26 mouse cellular contexts compared by ENCODE assay signal in the genomic region with DNA sequence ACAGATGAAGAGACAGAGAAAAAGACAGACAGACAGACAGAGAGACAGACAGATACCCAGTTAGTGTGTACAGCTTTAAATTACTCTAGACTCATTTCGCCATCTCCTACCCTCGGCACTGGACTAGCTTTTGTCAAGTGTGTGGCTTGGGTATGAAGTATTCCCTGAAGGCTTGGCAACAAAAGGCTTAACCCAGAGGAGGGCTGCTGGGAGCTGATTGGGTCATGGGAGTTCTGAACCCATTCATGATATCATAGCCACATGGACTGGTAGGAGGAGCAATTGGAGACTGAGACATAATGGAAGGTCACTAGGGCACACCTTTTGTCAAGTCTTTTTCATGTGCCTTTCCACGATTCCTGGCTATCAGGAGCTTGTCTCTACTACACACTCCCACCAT.
DNase-seq lines count a peak whose midpoint lies in the region; ATAC-seq and TF ChIP-seq lines count a peak whose summit lies in the region.
"Had no signal": no experiment of that assay in that cellular context is flagged by ENCODE, and none has a peak within 500 bp of the region (broad histone marks: within the 10 kb centered on the region; RNA-seq: fewer than 3 reads in every experiment).

No protein-coding gene starts in this region.

- H3K4me3 ChIP-seq in forebrain, embryonic 11.5 days (ENCODE audit: low read depth, low read length) = no peak overlapping the region
- H3K4me3 ChIP-seq in forebrain, embryonic 12.5 days (replicated peaks) = no peak overlapping the region
- no peak overlapping the region for H3K4me3 ChIP-seq in hindbrain, embryonic 11.5 days (ENCODE audit: low read depth, low read length)
- no peak overlapping the region for H3K4me3 ChIP-seq in hindbrain, embryonic 13.5 days
- H3K4me3 ChIP-seq in testis, adult 2 months (ENCODE audit: control insufficient read depth, low read depth, low read length) = peak overlapping the region; percentile 81; the same call in 1 of the 2 replicates
- H3K4me3 ChIP-seq: embryonic facial prominence, embryonic 10.5 days; embryonic facial prominence, embryonic 12.5 days; forebrain, embryonic 13.5 days; forebrain, embryonic 15.5 days had no signal

- H3K4me2 ChIP-seq in forebrain, embryonic 11.5 days (ENCODE audit: low read depth, low read length, severe bottlenecking) = no peak overlapping the region
- no peak overlapping the region for H3K4me2 ChIP-seq in forebrain, embryonic 12.5 days
- H3K4me2 ChIP-seq in hindbrain, embryonic 11.5 days (replicated peaks; ENCODE audit: low read depth, low read length) = no peak overlapping the region
- H3K4me2 ChIP-seq in hindbrain, embryonic 13.5 days = no peak overlapping the region
- H3K4me2 ChIP-seq: embryonic facial prominence, embryonic 12.5 days; forebrain, embryonic 13.5 days; forebrain, embryonic 15.5 days had no signal

- no peak overlapping the region for H3K9ac ChIP-seq in forebrain, embryonic 11.5 days (ENCODE audit: low read length)
- H3K9ac ChIP-seq in forebrain, embryonic 12.5 days = no peak overlapping the region
- no peak overlapping the region for H3K9ac ChIP-seq in hindbrain, embryonic 11.5 days (ENCODE audit: low read depth, low read length)
- no peak overlapping the region for H3K9ac ChIP-seq in hindbrain, embryonic 13.5 days
- H3K9ac ChIP-seq: embryonic facial prominence, embryonic 12.5 days; forebrain, embryonic 13.5 days; forebrain, embryonic 15.5 days; forebrain, postnatal 0 days had no signal

- H3K9me3 ChIP-seq in forebrain, embryonic 11.5 days (ENCODE audit: control insufficient read depth, low read length) = no peaks in the 10 kb centered on the region
- no peaks in the 10 kb centered on the region for H3K9me3 ChIP-seq in forebrain, embryonic 12.5 days
- H3K9me3 ChIP-seq in hindbrain, embryonic 11.5 days (ENCODE audit: control insufficient read depth, low read length) = no peaks in the 10 kb centered on the region
- H3K9me3 ChIP-seq in hindbrain, embryonic 13.5 days = no peaks in the 10 kb centered on the region
- H3K9me3 ChIP-seq: embryonic facial prominence, embryonic 10.5 days; embryonic facial prominence, embryonic 12.5 days; forebrain, embryonic 13.5 days; forebrain, embryonic 15.5 days had no signal

- H3K27ac ChIP-seq in forebrain, embryonic 11.5 days (ENCODE audit: low read depth, low read length) = no peak overlapping the region
- no peak overlapping the region for H3K27ac ChIP-seq in forebrain, embryonic 12.5 days
- H3K27ac ChIP-seq in hindbrain, embryonic 11.5 days (ENCODE audit: low read depth, low read length) = no peak overlapping the region
- no peak overlapping the region for H3K27ac ChIP-seq in hindbrain, embryonic 13.5 days
- H3K27ac ChIP-seq in testis, adult 2 months (ENCODE audit: control insufficient read depth, insufficient read depth, low read depth, low read length) = no peak overlapping the region
- H3K27ac ChIP-seq: embryonic facial prominence, embryonic 10.5 days; embryonic facial prominence, embryonic 12.5 days; forebrain, embryonic 13.5 days; forebrain, embryonic 15.5 days had no signal

- H3K36me3 ChIP-seq in forebrain, embryonic 11.5 days (ENCODE audit: control insufficient read depth, insufficient read depth, low read length) = no peaks in the 10 kb centered on the region
- no peaks in the 10 kb centered on the region for H3K36me3 ChIP-seq in forebrain, embryonic 12.5 days (replicated peaks)
- H3K36me3 ChIP-seq in hindbrain, embryonic 11.5 days (ENCODE audit: control insufficient read depth, insufficient read depth, low read length) = no peaks in the 10 kb centered on the region
- H3K36me3 ChIP-seq in hindbrain, embryonic 13.5 days = no peaks in the 10 kb centered on the region
- H3K36me3 ChIP-seq in testis, adult 2 months (ENCODE audit: control insufficient read depth, insufficient read depth, low read length) = no peaks in the 10 kb centered on the region
- H3K36me3 ChIP-seq: embryonic facial prominence, embryonic 10.5 days; embryonic facial prominence, embryonic 12.5 days; forebrain, embryonic 15.5 days; G1E had no signal

- TF ChIP-seq CTCF in testis, adult 2 months (IDR thresholded peaks at IDR 0.05; ENCODE audit: control insufficient read depth, insufficient read depth, insufficient replicate concordance, low read depth, low read length) = no peak

- TF ChIP-seq POLR2A in testis, adult 2 months (IDR thresholded peaks at IDR 0.05; ENCODE audit: control insufficient read depth, low read depth, low read length) = peak; percentile 25; the same call in 1 of the 2 replicates

- ATAC-seq in forebrain, embryonic 11.5 days (replicated peaks; ENCODE audit: low FRiP score) = 0 out of 2 replicates have a peak, but pooled peaks have one; percentile 27
- ATAC-seq in forebrain, embryonic 12.5 days (ENCODE audit: low FRiP score) = no peak
- ATAC-seq in hindbrain, embryonic 11.5 days (ENCODE audit: low FRiP score) = peak; percentile 56; the same call in 1 of the 2 replicates
- ATAC-seq in hindbrain, embryonic 13.5 days (ENCODE audit: low FRiP score) = no peak
- ATAC-seq: activated CD4-positive, CD25-positive, alpha-beta regulatory T cell, adult 4 months; CD4-positive, CD25-positive, alpha-beta regulatory T cell, adult 4 months; forebrain, embryonic 13.5 days; forebrain, embryonic 15.5 days; forebrain, postnatal 0 days; Patski had no signal

- H3K27me3 ChIP-seq in forebrain, embryonic 11.5 days (ENCODE audit: control insufficient read depth, insufficient read depth, low read length) = no peaks in the 10 kb centered on the region
- H3K27me3 ChIP-seq in forebrain, embryonic 12.5 days = 0 out of 2 replicates have a peak, but pooled peaks cover 1% of the 10 kb centered on the region
- no peaks in the 10 kb centered on the region for H3K27me3 ChIP-seq in hindbrain, embryonic 11.5 days (ENCODE audit: control insufficient read depth, insufficient read depth, low read length)
- peaks cover 11% of the 10 kb centered on the region; the same call in 1 of the 2 replicates for H3K27me3 ChIP-seq in hindbrain, embryonic 13.5 days
- H3K27me3 ChIP-seq in testis, adult 2 months (ENCODE audit: control insufficient read depth, insufficient read depth, low read length) = no peaks in the 10 kb centered on the region
- H3K27me3 ChIP-seq: CH12.LX; embryonic facial prominence, embryonic 12.5 days; forebrain, embryonic 13.5 days; forebrain, embryonic 15.5 days; Patski had no signal

- H3K4me1 ChIP-seq in forebrain, embryonic 11.5 days (replicated peaks; ENCODE audit: control insufficient read depth, insufficient read depth, low read length) = no peaks in the 10 kb centered on the region
- H3K4me1 ChIP-seq in forebrain, embryonic 12.5 days = no peaks in the 10 kb centered on the region
- H3K4me1 ChIP-seq in hindbrain, embryonic 11.5 days (replicated peaks; ENCODE audit: control insufficient read depth, insufficient read depth, low read length) = no peaks in the 10 kb centered on the region
- no peaks in the 10 kb centered on the region for H3K4me1 ChIP-seq in hindbrain, embryonic 13.5 days (replicated peaks)
- no peaks in the 10 kb centered on the region for H3K4me1 ChIP-seq in testis, adult 2 months (ENCODE audit: control insufficient read depth, insufficient read depth, low read length)
- H3K4me1 ChIP-seq: embryonic facial prominence, embryonic 12.5 days; forebrain, embryonic 13.5 days; forebrain, embryonic 15.5 days had no signal

- 41% methylated on average over 3 of the region's 3 CpGs for WGBS in forebrain, embryonic 11.5 days
- WGBS in forebrain, embryonic 12.5 days = 27% methylated on average over 3 of the region's 3 CpGs
- WGBS in hindbrain, embryonic 11.5 days = 44% methylated on average over 3 of the region's 3 CpGs
- WGBS in hindbrain, embryonic 13.5 days = 22% methylated on average over 3 of the region's 3 CpGs

- DNase-seq in adrenal gland, postnatal 10 days = peak; percentile 7
- DNase-seq in adrenal gland, postnatal 25 days = no peak
- no peak for DNase-seq in forebrain, embryonic 11.5 days (ENCODE audit: low spot score)
- no peak for DNase-seq in hindbrain, embryonic 11.5 days (ENCODE audit: low spot score)
- no peak for DNase-seq in testis, postnatal 14 days (ENCODE audit: low spot score)
- DNase-seq: adrenal gland, adult 8-10 months; adrenal gland, postnatal 36 days; B cell, adult 2 months; cerebellum, adult 11-12 months; cerebellum, adult 2 months; cerebellum, adult 9-10 months; cerebellum, postnatal 10 days; cerebellum, postnatal 25 days; forebrain, postnatal 0 days had no signal

Comparison
In these comparisons a context has a peak if more than half of its experiments do, and no peak if none do; other contexts are left out.
1. ATAC-seq: peak in forebrain, embryonic 11.5 days (single experiment) and hindbrain, embryonic 11.5 days (single experiment); none in forebrain, embryonic 12.5 days (single experiment) and hindbrain, embryonic 13.5 days (single experiment).